Mouse (Mus musculus): Measurements from ENCODE around the gene Armh2.
A peak's percentile ranks its signal among the peaks of the same experiment; 100 is the strongest.

DNA sequence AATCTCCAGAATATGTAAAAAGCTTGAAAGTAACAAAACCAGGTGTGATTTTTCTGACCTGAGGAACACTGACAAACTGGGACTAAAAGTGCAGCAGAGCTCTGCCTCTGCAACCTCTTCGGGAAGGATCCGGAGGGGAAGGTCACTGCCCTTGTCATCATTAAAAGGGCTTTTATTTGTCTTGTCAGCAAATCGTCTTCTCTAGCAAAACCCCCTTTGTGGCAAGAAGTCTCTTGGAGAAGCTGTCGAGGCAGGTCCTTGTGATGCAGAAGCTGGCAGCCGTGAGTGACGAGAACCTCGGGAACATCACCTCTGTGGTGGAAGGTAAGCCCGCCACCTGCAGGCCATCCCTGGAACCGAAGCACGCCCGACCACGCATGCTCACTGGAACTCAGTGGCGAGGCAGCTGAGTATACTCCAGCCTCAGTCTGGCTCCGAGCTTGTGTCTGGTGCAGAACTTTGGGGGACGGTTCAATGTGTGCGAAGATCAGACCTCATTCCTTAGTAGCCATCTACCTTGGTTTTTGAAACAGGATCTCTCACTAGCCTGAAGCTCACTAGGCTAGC is 27.5 kb upstream of the Armh2 start:
- TF ChIP-seq POLR2A (IDR thresholded peaks at IDR 0.05; ENCODE audit: borderline replicate concordance, control insufficient read depth, low read depth, low read length) = no peak
- peak; percentile 77 for TF ChIP-seq CTCF (IDR thresholded peaks at IDR 0.05; ENCODE audit: control insufficient read depth, insufficient read depth, low read length)

Data from bone marrow, adult 2 months (tissue).